Mouse (Mus musculus): ENCODE data around the gene Abhd4. TPM values are rescaled to one million over a fixed set of nuclear protein-coding genes. Genes with fewer than 3 reads are reported as not detected.

Abhd4 gene
- total and polyA plus RNA-seq, 2 experiments from 2014 or later, result 76.9 to 126 TPM

DNA sequence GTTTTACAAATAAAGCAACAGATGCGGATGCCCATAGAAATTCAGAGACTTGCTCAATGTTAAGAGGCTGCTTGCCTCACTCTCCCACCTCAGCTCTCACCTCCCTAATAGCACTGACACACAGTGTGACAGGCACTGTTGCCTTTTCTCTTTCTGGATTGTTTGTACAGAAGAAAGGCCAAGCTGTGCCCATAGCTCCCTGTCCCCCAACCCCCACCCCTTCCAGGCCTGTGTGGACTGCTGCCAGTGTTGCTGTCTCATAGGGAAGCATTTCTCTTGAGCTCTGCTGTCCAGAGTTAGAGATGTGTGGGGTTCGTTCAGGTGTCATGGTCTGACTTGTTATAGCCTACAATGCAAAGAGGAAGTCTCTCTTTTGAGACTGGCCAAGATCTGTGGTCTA, 6.2 kb downstream of the Abhd4 start:
- Histone ChIP-seq H3K4me1 (ENCODE audit: insufficient read depth, low read length) (peaks cover 5% of the 10 kb centered on the region; the same call in 1 of the 2 replicates), H3K36me3 (ENCODE audit: insufficient read depth, low read length) (peaks cover 11% of the 10 kb centered on the region; the same call in 1 of the 2 replicates), H3K4me2 (ENCODE audit: low read depth, low read length) (peak overlapping the region; percentile 93), H3K9me3 (ENCODE audit: low read length) (no peaks in the 10 kb centered on the region), H3K4me3 (ENCODE audit: low read length) (peak overlapping the region; percentile 64; the same call in 1 of the 2 replicates), H3K27me3 (ENCODE audit: insufficient read depth, low read length) (no peaks in the 10 kb centered on the region), H3K9ac (replicated peaks; ENCODE audit: low read length) (0 out of 2 replicates have a peak overlapping the region, but pooled peaks have one; percentile 13), H3K27ac (no peak overlapping the region)
- DNase-seq (ENCODE audit: low spot score) (peak; percentile 5), ATAC-seq (no peak)
- TF ChIP-seq CTCF (IDR thresholded peaks at IDR 0.05; ENCODE audit: low read depth), result no peak
- 69% methylated on average over 2 of the region's 2 CpGs for whole genome bisulfite sequencing

DNA sequence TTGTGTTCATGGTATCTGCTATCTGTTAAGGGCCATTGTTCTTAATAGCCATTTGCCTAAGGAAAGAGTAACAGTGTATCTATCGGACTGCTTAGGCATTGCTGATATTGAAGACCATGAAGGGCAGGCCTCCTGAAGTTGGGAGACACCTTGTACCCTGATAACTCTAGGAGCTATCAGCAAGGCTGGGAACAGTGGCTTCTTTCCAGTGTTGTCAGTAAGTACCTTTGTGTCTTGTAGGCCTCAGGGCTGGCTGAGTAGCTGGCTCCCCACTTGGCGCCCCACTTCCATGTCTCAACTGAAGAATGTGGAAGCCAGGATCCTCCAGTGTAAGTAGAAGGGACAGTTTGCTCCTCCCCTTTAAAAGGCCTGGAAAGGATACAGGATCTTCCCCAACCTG, 7.4 kb downstream of the Abhd4 start:
- ATAC-seq, result no peak
- 94% methylated on average over 2 of the region's 2 CpGs for WGBS

DNA sequence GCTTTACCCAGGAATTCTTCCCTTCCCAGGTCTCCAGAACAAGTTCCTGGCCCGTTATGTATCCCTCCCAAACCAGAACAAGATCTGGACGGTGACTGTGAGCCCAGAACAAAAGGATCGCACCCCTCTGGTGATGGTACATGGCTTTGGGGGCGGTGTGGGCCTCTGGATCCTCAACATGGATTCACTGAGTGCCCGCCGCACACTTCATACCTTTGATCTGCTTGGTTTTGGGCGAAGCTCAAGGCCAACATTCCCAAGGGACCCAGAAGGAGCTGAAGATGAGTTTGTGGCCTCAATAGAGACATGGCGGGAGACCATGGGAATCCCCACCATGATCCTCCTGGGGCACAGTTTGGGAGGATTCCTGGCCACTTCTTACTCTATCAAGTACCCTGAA, 8.6 kb downstream of the Abhd4 start:
- H3K9me3 ChIP-seq (ENCODE audit: low read length), result no peaks in the 10 kb centered on the region
- peaks cover 5% of the 10 kb centered on the region; the same call in 1 of the 2 replicates for H3K4me1 ChIP-seq (ENCODE audit: insufficient read depth, low read length)
- H3K27me3 ChIP-seq (ENCODE audit: insufficient read depth, low read length), result no peaks in the 10 kb centered on the region
- H3K4me3 ChIP-seq (ENCODE audit: low read length), result no peak overlapping the region
- H3K27ac ChIP-seq, result no peak overlapping the region
- WGBS, result 92% methylated on average over 8 of the region's 8 CpGs
- no peak for DNase-seq (ENCODE audit: low spot score)
- H3K4me2 ChIP-seq (ENCODE audit: low read depth, low read length), result no peak overlapping the region
- ATAC-seq, result no peak
- H3K36me3 ChIP-seq (ENCODE audit: insufficient read depth, low read length), result peaks cover 16% of the 10 kb centered on the region; the same call in 1 of the 2 replicates
- no peak for TF ChIP-seq CTCF (IDR thresholded peaks at IDR 0.05; ENCODE audit: low read depth)
- H3K9ac ChIP-seq (replicated peaks; ENCODE audit: low read length), result no peak overlapping the region

More for the DNA sequence above, 7.4 kb downstream of the Abhd4 start:
- no peak overlapping the region for H3K27ac ChIP-seq
- H3K27me3 ChIP-seq (ENCODE audit: insufficient read depth, low read length), result no peaks in the 10 kb centered on the region
- H3K4me1 ChIP-seq (ENCODE audit: insufficient read depth, low read length), result peaks cover 5% of the 10 kb centered on the region; the same call in 1 of the 2 replicates
- H3K4me3 ChIP-seq (ENCODE audit: low read length), result no peak overlapping the region
- H3K9ac ChIP-seq (replicated peaks; ENCODE audit: low read length), result no peak overlapping the region
- H3K36me3 ChIP-seq (ENCODE audit: insufficient read depth, low read length), result peaks cover 11% of the 10 kb centered on the region; the same call in 1 of the 2 replicates
- DNase-seq (ENCODE audit: low spot score), result no peak
- TF ChIP-seq CTCF (IDR thresholded peaks at IDR 0.05; ENCODE audit: low read depth), result no peak
- no peak overlapping the region for H3K4me2 ChIP-seq (ENCODE audit: low read depth, low read length)
- H3K9me3 ChIP-seq (ENCODE audit: low read length), result no peaks in the 10 kb centered on the region

DNA sequence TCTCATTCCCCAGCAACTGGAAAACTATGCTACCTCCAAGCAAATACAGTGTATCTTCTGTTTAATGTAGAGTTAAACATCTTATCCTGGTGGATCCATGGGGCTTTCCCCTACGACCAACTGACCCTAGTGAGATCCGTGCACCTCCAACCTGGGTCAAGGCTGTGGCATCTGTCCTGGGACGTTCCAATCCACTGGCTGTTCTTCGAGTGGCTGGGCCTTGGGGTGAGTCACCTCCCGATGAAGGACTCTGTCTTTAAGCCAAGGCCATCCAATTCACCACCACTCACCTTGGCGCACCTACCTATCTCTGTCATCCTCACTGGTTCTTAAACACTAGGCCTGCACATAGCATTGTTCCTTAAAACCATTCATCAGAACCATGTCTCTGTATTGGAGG, 9.1 kb downstream of the Abhd4 start:
- Histone ChIP-seq H3K36me3 (ENCODE audit: insufficient read depth, low read length) (peaks cover 17% of the 10 kb centered on the region; the same call in 1 of the 2 replicates), H3K27me3 (ENCODE audit: insufficient read depth, low read length) (no peaks in the 10 kb centered on the region), H3K4me1 (ENCODE audit: insufficient read depth, low read length) (peaks cover 5% of the 10 kb centered on the region; the same call in 1 of the 2 replicates), H3K4me3 (ENCODE audit: low read length) (no peak overlapping the region), H3K9me3 (ENCODE audit: low read length) (no peaks in the 10 kb centered on the region), H3K9ac (replicated peaks; ENCODE audit: low read length) (no peak overlapping the region), H3K27ac (no peak overlapping the region), H3K4me2 (ENCODE audit: low read depth, low read length) (no peak overlapping the region)
- ATAC-seq, result no peak
- DNase-seq (ENCODE audit: low spot score), result no peak
- 92% methylated on average over 6 of the region's 6 CpGs for WGBS
- TF ChIP-seq CTCF (IDR thresholded peaks at IDR 0.05; ENCODE audit: low read depth), result no peak

DNA sequence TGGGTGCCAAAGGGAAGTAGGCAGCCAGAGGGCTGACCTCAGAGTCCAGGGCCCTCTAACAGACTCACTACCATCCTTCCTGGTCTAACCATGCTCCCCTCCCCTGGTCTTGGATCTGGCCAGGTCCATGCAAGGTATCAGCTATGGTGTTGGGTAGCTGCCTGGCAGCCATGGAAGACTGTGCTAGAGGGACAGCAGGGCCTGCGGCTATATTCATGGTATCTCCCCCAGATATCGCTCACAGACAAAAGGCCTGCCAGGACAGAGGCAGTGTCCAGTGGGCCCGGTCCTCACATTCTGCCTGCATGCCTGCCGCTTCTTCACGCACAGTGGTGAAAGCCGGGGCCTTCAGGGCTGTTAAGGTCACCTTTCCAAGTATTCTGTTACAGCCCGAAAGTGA, 10.2 kb downstream of the Abhd4 start:
- ATAC-seq, result no peak
- H3K4me3 ChIP-seq (ENCODE audit: low read length), result no peak overlapping the region
- no peak for TF ChIP-seq CTCF (IDR thresholded peaks at IDR 0.05; ENCODE audit: low read depth)
- H3K9ac ChIP-seq (replicated peaks; ENCODE audit: low read length), result no peak overlapping the region
- H3K9me3 ChIP-seq (ENCODE audit: low read length), result no peaks in the 10 kb centered on the region
- 92% methylated on average over 7 of the region's 7 CpGs for WGBS
- peaks cover 5% of the 10 kb centered on the region; the same call in 1 of the 2 replicates for H3K4me1 ChIP-seq (ENCODE audit: insufficient read depth, low read length)
- no peak overlapping the region for H3K27ac ChIP-seq
- H3K36me3 ChIP-seq (ENCODE audit: insufficient read depth, low read length), result peaks cover 20% of the 10 kb centered on the region; the same call in 1 of the 2 replicates
- DNase-seq (ENCODE audit: low spot score), result no peak
- no peaks in the 10 kb centered on the region for H3K27me3 ChIP-seq (ENCODE audit: insufficient read depth, low read length)
- no peak overlapping the region for H3K4me2 ChIP-seq (ENCODE audit: low read depth, low read length)

DNA sequence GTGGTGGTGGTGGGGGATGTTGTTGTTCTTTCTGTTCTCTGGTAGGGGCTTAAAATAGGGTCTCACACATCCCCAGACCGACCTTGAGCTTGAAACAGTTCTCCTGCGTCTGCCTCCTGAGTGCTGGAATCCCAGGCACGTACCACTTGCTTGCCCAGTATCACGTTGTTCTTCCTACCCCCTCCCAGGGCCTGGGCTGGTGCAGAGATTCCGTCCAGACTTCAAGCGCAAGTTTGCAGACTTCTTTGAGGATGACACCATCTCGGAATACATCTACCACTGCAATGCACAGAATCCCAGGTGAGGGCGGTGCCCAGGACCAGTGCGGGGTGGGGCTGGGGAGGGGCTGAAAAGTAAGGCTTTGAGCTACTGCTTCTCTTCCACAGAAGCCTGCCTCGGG, 11.1 kb downstream of the Abhd4 start:
- 44% methylated on average over 10 of the region's 10 CpGs for WGBS
- no peaks in the 10 kb centered on the region for H3K27me3 ChIP-seq (ENCODE audit: insufficient read depth, low read length)
- no peak overlapping the region for H3K4me2 ChIP-seq (ENCODE audit: low read depth, low read length)
- H3K36me3 ChIP-seq (ENCODE audit: insufficient read depth, low read length), result peaks cover 20% of the 10 kb centered on the region; the same call in 1 of the 2 replicates
- no peak overlapping the region for H3K9ac ChIP-seq (replicated peaks; ENCODE audit: low read length)
- H3K27ac ChIP-seq, result no peak overlapping the region
- H3K4me3 ChIP-seq (ENCODE audit: low read length), result no peak overlapping the region
- ATAC-seq (no peak), DNase-seq (ENCODE audit: low spot score) (no peak)
- H3K9me3 ChIP-seq (ENCODE audit: low read length), result no peaks in the 10 kb centered on the region
- no peak for TF ChIP-seq CTCF (IDR thresholded peaks at IDR 0.05; ENCODE audit: low read depth)
- H3K4me1 ChIP-seq (ENCODE audit: insufficient read depth, low read length), result peaks cover 3% of the 10 kb centered on the region; the same call in 1 of the 2 replicates

DNA sequence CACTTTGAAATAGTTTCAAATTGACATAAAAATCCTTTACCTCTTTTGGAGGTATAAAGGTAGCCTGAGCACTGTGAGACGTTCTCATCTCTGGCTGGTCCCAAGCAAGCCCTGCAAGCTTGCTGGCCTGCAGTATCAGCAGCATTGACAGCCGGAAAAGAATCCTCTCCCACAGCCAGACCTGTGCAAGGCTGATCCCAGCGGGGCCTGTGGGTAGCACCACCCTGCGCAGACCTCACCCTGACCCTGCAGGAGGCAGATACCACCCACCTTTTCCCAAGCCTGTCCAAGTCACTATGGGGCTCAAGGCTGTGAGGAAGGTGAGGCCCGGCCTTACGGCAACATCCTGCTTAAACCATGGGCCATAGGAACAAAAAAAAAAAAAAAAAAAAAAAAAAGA, 12.0 kb downstream of the Abhd4 start:
- WGBS, result 72% methylated on average over 6 of the region's 6 CpGs
- no peaks in the 10 kb centered on the region for H3K9me3 ChIP-seq (ENCODE audit: low read length)
- no peak for TF ChIP-seq CTCF (IDR thresholded peaks at IDR 0.05; ENCODE audit: low read depth)

More for the DNA sequence above, 12.0 kb downstream of the Abhd4 start:
- ATAC-seq, result no peak
- DNase-seq (ENCODE audit: low spot score), result no peak
- Histone ChIP-seq H3K4me3 (ENCODE audit: low read length) (no peak overlapping the region), H3K4me1 (ENCODE audit: insufficient read depth, low read length) (no peaks in the 10 kb centered on the region), H3K27me3 (ENCODE audit: insufficient read depth, low read length) (no peaks in the 10 kb centered on the region), H3K36me3 (ENCODE audit: insufficient read depth, low read length) (peaks cover 20% of the 10 kb centered on the region; the same call in 1 of the 2 replicates), H3K27ac (no peak overlapping the region), H3K4me2 (ENCODE audit: low read depth, low read length) (no peak overlapping the region), H3K9ac (replicated peaks; ENCODE audit: low read length) (no peak overlapping the region)
